Mouse (Mus musculus): ENCODE measurements around the gene Entpd1. TPM values are rescaled to one million over a fixed set of nuclear protein-coding genes. Genes with fewer than 3 reads are reported as not detected.

Gene Entpd1
- polyA plus RNA-seq, 1 experiment from 2014 or later: 12.4 TPM

GRCm38 (mm10) chr19:40769341-40769770 lies 157.2 kb downstream of the Entpd1 start:
- Histone ChIP-seq H3K4me3 (no peak overlapping the region), H3K4me2 (no peak overlapping the region), H3K36me3 (ENCODE audit: poor library complexity, severe bottlenecking) (no peaks in the 10 kb centered on the region), H3K9me3 (replicated peaks) (no peaks in the 10 kb centered on the region), H3K9ac (no peak overlapping the region), H3K27ac (no peak overlapping the region), H3K4me1 (no peaks in the 10 kb centered on the region), H3K27me3 (no peaks in the 10 kb centered on the region)
- WGBS: 54% methylated on average over 7 of the region's 7 CpGs
- ATAC-seq: no peak

GRCm38 (mm10) chr19:40788004-40788714 lies 176.0 kb downstream of the Entpd1 start:
- Histone ChIP-seq H3K4me2 (no peak overlapping the region), H3K27ac (no peak overlapping the region), H3K9me3 (replicated peaks) (no peaks in the 10 kb centered on the region), H3K9ac (no peak overlapping the region), H3K4me1 (no peaks in the 10 kb centered on the region), H3K27me3 (no peaks in the 10 kb centered on the region), H3K4me3 (no peak overlapping the region), H3K36me3 (ENCODE audit: poor library complexity, severe bottlenecking) (no peaks in the 10 kb centered on the region)
- ATAC-seq: no peak
- WGBS: 79% methylated on average over 14 of the region's 15 CpGs

- H3K4me2 ChIP-seq: no peak overlapping the region
- no peaks in the 10 kb centered on the region for H3K4me1 ChIP-seq
- ATAC-seq: no peak
- H3K9me3 ChIP-seq (replicated peaks): no peaks in the 10 kb centered on the region
- no peak overlapping the region for H3K4me3 ChIP-seq
- no peak overlapping the region for H3K9ac ChIP-seq
- no peak overlapping the region for H3K27ac ChIP-seq
- 89% methylated on average over 2 of the region's 2 CpGs for WGBS
- H3K36me3 ChIP-seq (ENCODE audit: poor library complexity, severe bottlenecking): no peaks in the 10 kb centered on the region
- H3K27me3 ChIP-seq: no peaks in the 10 kb centered on the region
Observed at GRCm38 (mm10) chr19:40788715-40789084, 176.5 kb downstream of the Entpd1 start.

Other genes with a start within 250 kb of the Entpd1 start
- 84.1 and 84.9 TPM in 2 replicates for gene Sorbs1, start 98.6 kb upstream of the Entpd1 start, polyA plus RNA-seq (2015; fragmentation: Nextera tagmentation; extraction: Ambion mirVana)
- 81.4 and 87.0 TPM in 2 replicates for gene Aldh18a1, start 23.9 kb upstream of the Entpd1 start, polyA plus RNA-seq (2015; fragmentation: Nextera tagmentation; extraction: Ambion mirVana)
- gene Tctn3, start 133 bp upstream of the Entpd1 start, polyA plus RNA-seq (2015; fragmentation: Nextera tagmentation; extraction: Ambion mirVana): 11.6 and 12.7 TPM in 2 replicates
- gene Cc2d2b, start 136.4 kb downstream of the Entpd1 start, polyA plus RNA-seq (2015; fragmentation: Nextera tagmentation; extraction: Ambion mirVana): 0.19 and 0.37 TPM in 2 replicates
- 27.7 and 29.6 TPM in 2 replicates for gene Ccnj, start 218.9 kb downstream of the Entpd1 start, polyA plus RNA-seq (2015; fragmentation: Nextera tagmentation; extraction: Ambion mirVana)